Mouse (Mus musculus) stomach, postnatal 0 days (tissue): ENCODE measurements around the gene Trabd2b.

Experiments used
- CTCF ChIP-seq: IDR thresholded peaks from 2 replicates; pipeline ENCODE4 v1.5.1; 2016; ENCODE audit warnings: antibody characterized with exemption, low read depth, mild to moderate bottlenecking, moderate library complexity
- EP300 ChIP-seq: optimal IDR thresholded peaks from 2 replicates; pipeline ENCODE3; 2016; ENCODE audit warnings: antibody characterized with exemption

DNA sequence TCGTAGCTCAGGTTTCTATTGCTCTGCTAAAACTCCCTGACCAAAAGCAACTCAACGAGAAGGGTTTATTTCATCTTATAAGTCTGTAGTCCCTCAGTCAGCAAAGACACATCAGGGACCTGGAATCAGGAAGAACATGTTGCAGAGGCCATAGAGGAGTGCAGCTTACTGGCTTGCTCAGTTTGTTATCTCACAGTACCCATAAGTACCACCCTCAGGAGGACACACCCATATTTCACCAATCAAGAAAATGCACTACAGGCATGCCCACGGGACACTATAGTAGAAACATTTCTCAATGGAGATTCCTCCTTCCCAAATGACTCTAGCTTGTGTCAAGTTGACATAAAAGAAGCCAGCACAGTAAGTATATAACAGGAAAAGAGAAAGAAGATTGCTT, 143.0 kb downstream of the Trabd2b start:
- TF ChIP-seq EP300 (no peak), CTCF (no peak)
